Mouse (Mus musculus): Measurements from ENCODE around the gene Asb3.
A peak's percentile ranks its signal among the peaks of the same experiment; 100 is the strongest.

DNA sequence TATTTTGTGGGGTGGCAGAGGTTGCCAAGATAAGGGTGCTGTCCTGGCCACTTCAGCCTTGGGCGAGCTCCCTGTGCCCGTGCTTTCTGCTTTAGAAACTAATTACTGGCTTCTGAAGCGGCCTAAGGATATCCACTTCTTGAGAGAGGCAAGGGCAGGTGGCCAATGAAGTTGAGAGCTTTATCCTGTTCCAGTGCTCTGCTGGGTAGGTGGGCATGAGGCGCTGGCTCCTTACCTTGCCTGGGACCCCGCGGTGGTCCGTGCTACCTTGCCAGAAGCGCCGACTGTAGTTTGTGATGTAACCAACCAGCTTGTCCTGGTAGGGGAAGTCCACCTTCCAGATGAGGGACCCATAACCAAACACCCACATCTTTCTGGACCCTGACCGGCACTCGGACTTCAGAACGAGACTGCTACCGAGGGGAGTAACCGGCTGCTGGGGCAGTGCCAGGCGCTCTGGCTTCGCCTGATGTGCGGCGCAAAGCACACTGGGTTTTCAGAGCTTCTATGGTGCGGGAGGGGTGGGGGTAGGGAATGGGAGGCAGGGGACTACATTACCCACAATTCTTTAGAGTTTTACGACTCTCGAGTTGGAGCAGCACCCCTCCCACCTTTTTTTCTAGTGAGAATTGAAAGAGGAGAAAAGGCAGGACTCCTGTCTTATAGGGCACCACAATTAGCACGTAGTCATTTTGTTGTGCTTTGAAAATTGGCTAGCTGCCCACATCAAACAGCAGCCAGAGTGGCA, 100.8 kb downstream of the Asb3 start, which contains the start of gene Chac2:
- no peak for TF ChIP-seq CTCF (IDR thresholded peaks at IDR 0.05; ENCODE audit: control insufficient read depth, insufficient read depth, low read length)
- peak; percentile 81; the same call in 1 of the 2 replicates for TF ChIP-seq POLR2A (IDR thresholded peaks at IDR 0.05; ENCODE audit: borderline replicate concordance, control insufficient read depth, low read depth, low read length)
